ENCODE assay signal across 16 mouse cellular contexts in the genomic region with DNA sequence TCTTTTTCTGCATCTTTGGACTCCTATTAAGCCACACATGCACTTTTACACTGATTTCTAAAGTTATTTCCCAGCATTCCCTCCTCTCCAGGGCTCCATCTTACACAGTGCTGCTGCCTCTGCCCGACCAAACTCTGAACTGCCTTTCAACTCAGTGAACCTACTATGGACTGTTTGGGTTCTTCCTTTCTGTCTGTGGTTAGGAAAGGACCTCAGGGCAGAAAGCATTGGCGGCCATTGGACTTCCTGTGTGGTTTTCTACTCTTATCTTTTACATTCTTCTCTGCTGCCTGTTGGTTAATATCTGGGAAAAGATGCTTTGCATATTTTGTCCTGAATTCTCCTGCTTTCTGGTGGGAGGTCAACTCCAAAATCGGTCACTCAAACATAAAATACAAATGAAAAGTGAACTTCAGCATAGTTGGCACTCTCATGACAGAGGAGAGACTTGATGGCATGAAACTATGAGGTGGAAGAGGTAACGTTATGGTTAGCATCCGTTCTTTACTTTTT. TPM values are rescaled to one million over a fixed set of nuclear protein-coding genes. Genes with fewer than 3 reads are reported as not detected.
"Had no signal": no experiment of that assay in that cellular context is flagged by ENCODE, and none has a peak within 500 bp of the region (broad histone marks: within the 10 kb centered on the region; RNA-seq: fewer than 3 reads in every experiment).

No protein-coding gene starts in this region.

- H3K9me3 ChIP-seq: limb, embryonic 15.5 days; liver, embryonic 15.5 days; midbrain, embryonic 10.5 days; midbrain, embryonic 15.5 days; stomach, embryonic 15.5 days had no signal

- H3K36me3 ChIP-seq: limb, embryonic 15.5 days; liver, embryonic 15.5 days; midbrain, embryonic 10.5 days; midbrain, embryonic 15.5 days; stomach, embryonic 15.5 days had no signal

- H3K4me2 ChIP-seq: limb, embryonic 15.5 days; liver, embryonic 15.5 days; lung, embryonic 14.5 days; midbrain, embryonic 15.5 days; stomach, embryonic 15.5 days had no signal

- H3K4me3 ChIP-seq: limb, embryonic 15.5 days; liver, embryonic 15.5 days; midbrain, embryonic 10.5 days; midbrain, embryonic 15.5 days; stomach, embryonic 15.5 days had no signal

- H3K4me1 ChIP-seq: liver, embryonic 15.5 days had no signal

- H3K27ac ChIP-seq: limb, embryonic 15.5 days; liver, embryonic 15.5 days; midbrain, embryonic 10.5 days; midbrain, embryonic 15.5 days; stomach, embryonic 15.5 days had no signal

- ATAC-seq: midbrain, embryonic 15.5 days had no signal

- H3K9ac ChIP-seq: limb, embryonic 15.5 days; liver, embryonic 15.5 days; lung, embryonic 14.5 days; midbrain, embryonic 15.5 days; stomach, embryonic 15.5 days had no signal

- DNase-seq: kidney, adult 18-20 months; kidney, postnatal 25 days; layer of hippocampus, adult 9-11 months; layer of hippocampus, postnatal 36 days; lung, embryonic 14.5 days; lung, postnatal 10 days; lung, postnatal 4 days; right cerebral cortex, postnatal 14 days; thymus, adult 2 months; thymus, postnatal 25 days had no signal

- H3K27me3 ChIP-seq: limb, embryonic 15.5 days; liver, embryonic 15.5 days; midbrain, embryonic 15.5 days; stomach, embryonic 15.5 days had no signal

RNA-seq across cellular contexts. Expression of a gene that starts 38.9 kb away (rescaled TPM):
- total RNA-seq: megakaryocyte, adult 5-6 weeks had no signal
